Mouse (Mus musculus) liver, embryonic 12.5 days (tissue): ENCODE results near the gene Hist1h2bc. TPM values are rescaled to one million over a fixed set of nuclear protein-coding genes. Genes with fewer than 3 reads are reported as not detected.
A peak's percentile ranks its signal among the peaks of the same experiment; 100 is the strongest.

Experiments
- ATAC-seq: fragments of 200-750 bp; cut with Nextera tagmentation; 2 replicates; pipeline ENCODE4 v1.8.0; 2017; ENCODE audit warnings: moderate number of reproducible peaks, mild to moderate bottlenecking, moderate library complexity
- H3K27ac ChIP-seq: fragments of 300-500 bp; sonication (generic); 2 replicates; pipeline ENCODE4 v1.5.1; 2016; ENCODE audit warnings: mild to moderate bottlenecking
- H3K27me3 ChIP-seq: fragments of 300-500 bp; sonication (generic); replicated peaks from 2 replicates; pipeline ENCODE4 v1.6.1; 2016; ENCODE audit warnings: mild to moderate bottlenecking, moderate library complexity
- H3K36me3 ChIP-seq: fragments of 300-500 bp; sonication (generic); 2 replicates; pipeline ENCODE4 v1.6.1; 2016; ENCODE audit warnings: mild to moderate bottlenecking, moderate library complexity
- H3K4me1 ChIP-seq: fragments of 300-500 bp; sonication (generic); 2 replicates; pipeline ENCODE4 v1.6.1; 2016
- H3K4me2 ChIP-seq: fragments of 300-500 bp; sonication (generic); 2 replicates; pipeline ENCODE4 v1.6.1; 2016; ENCODE audit warnings: mild to moderate bottlenecking, moderate library complexity
- H3K4me3 ChIP-seq: fragments of 300-500 bp; sonication (generic); 2 replicates; pipeline ENCODE4 v1.5.1; 2016; ENCODE audit warnings: mild to moderate bottlenecking, moderate library complexity
- H3K9ac ChIP-seq: fragments of 300-500 bp; sonication (generic); 2 replicates; pipeline ENCODE4 v1.6.1; 2016; ENCODE audit warnings: mild to moderate bottlenecking, moderate library complexity
- H3K9me3 ChIP-seq: fragments of 300-500 bp; sonication (generic); replicated peaks from 2 replicates; pipeline ENCODE4 v1.6.1; 2016; ENCODE audit warnings: mild to moderate bottlenecking, moderate library complexity
- WGBS: fragments of 180-500 bp; shearing (Covaris S2); methylation state at CpG from one replicate; pipeline ENCODE4 v1.1.7; 2016; ENCODE audit not compliant: insufficient replicate concordance; 5-methylcytosine and 5-hydroxymethylcytosine counted together
- microRNA-seq: library from miRNA; unstranded; fragments of <30 nt; microRNA quantifications from one replicate; pipeline ENCODE4, GENCODE M21; 2017
- polyA plus RNA-seq: library from polyadenylated mRNA; unstranded; fragments of >200 nt; fragmentation: Nextera tagmentation; extraction: Ambion mirVana; gene quantifications from 2 replicates; pipeline ENCODE4 v1.2.1, GENCODE M21; 2016

Hist1h2bc gene
- polyA plus RNA-seq, 1 experiment from 2014 or later: 75.3 TPM

- H3K9me3 ChIP-seq: no peaks in the 10 kb centered on the region
- no peaks in the 10 kb centered on the region for H3K36me3 ChIP-seq
- H3K27ac ChIP-seq: peak overlapping the region; percentile 100
- H3K4me1 ChIP-seq: peaks cover 44% of the 10 kb centered on the region
- no peaks in the 10 kb centered on the region for H3K27me3 ChIP-seq
- H3K9ac ChIP-seq: peak overlapping the region; percentile 92
- H3K4me2 ChIP-seq: peak overlapping the region; percentile 79
- peak overlapping the region; percentile 60 for H3K4me3 ChIP-seq
- ATAC-seq: peak; percentile 86
- WGBS: under 1% methylated on average over 39 of the region's 39 CpGs
These were observed 55.3 kb downstream of the Hist1h2bc start for GRCm38 (mm10) chr13:23739069-23739921.

- H3K36me3 ChIP-seq: no peaks in the 10 kb centered on the region
- H3K4me2 ChIP-seq: peak overlapping the region; percentile 79
- peak overlapping the region; percentile 92 for H3K9ac ChIP-seq
- WGBS: under 1% methylated on average over 14 of the region's 14 CpGs
- H3K4me3 ChIP-seq: peak overlapping the region; percentile 60
- peak overlapping the region; percentile 100 for H3K27ac ChIP-seq
- no peaks in the 10 kb centered on the region for H3K27me3 ChIP-seq
- ATAC-seq: no peak
- no peaks in the 10 kb centered on the region for H3K9me3 ChIP-seq
- peaks cover 48% of the 10 kb centered on the region for H3K4me1 ChIP-seq
These were observed 55.9 kb downstream of the Hist1h2bc start for GRCm38 (mm10) chr13:23739922-23740252.

GRCm38 (mm10) chr13:23740256-23740840 lies 56.3 kb downstream of the Hist1h2bc start:
- H3K4me3 ChIP-seq: peak overlapping the region; percentile 60
- 16% methylated on average over 13 of the region's 13 CpGs for WGBS
- peaks cover 48% of the 10 kb centered on the region for H3K4me1 ChIP-seq
- H3K27ac ChIP-seq: peak overlapping the region; percentile 100
- no peaks in the 10 kb centered on the region for H3K36me3 ChIP-seq
- ATAC-seq: no peak
- no peaks in the 10 kb centered on the region for H3K27me3 ChIP-seq
- peak overlapping the region; percentile 79 for H3K4me2 ChIP-seq
- no peaks in the 10 kb centered on the region for H3K9me3 ChIP-seq
- H3K9ac ChIP-seq: peak overlapping the region; percentile 92

GRCm38 (mm10) chr13:23740910-23741309 lies 56.9 kb downstream of the Hist1h2bc start:
- peak overlapping the region; percentile 79 for H3K4me2 ChIP-seq
- no peaks in the 10 kb centered on the region for H3K9me3 ChIP-seq
- peak overlapping the region; percentile 60 for H3K4me3 ChIP-seq
- peak overlapping the region; percentile 100 for H3K27ac ChIP-seq
- peak overlapping the region; percentile 92 for H3K9ac ChIP-seq
- 22% methylated on average over 5 of the region's 5 CpGs for WGBS
- no peaks in the 10 kb centered on the region for H3K27me3 ChIP-seq
- peaks cover 48% of the 10 kb centered on the region for H3K4me1 ChIP-seq
- no peak for ATAC-seq
- H3K36me3 ChIP-seq: no peaks in the 10 kb centered on the region

GRCm38 (mm10) chr13:23742007-23742406 lies 58.0 kb downstream of the Hist1h2bc start:
- Histone ChIP-seq H3K27ac (peak overlapping the region; percentile 88), H3K27me3 (no peaks in the 10 kb centered on the region), H3K36me3 (no peaks in the 10 kb centered on the region), H3K4me3 (peak overlapping the region; percentile 17), H3K9ac (peak overlapping the region; percentile 69), H3K4me2 (peak overlapping the region; percentile 51), H3K4me1 (peaks cover 48% of the 10 kb centered on the region), H3K9me3 (no peaks in the 10 kb centered on the region)
- ATAC-seq: no peak

Small RNA genes lying within 50 kb of the gene (microRNA-seq; reads per million reads assigned to microRNA genes)
- not detected for gene Gm44350

Other genes starting within 250 kb of the Hist1h2bc start
- 1.9 and 2.5 TPM in 2 replicates for gene Btn1a1, start 218.3 kb upstream of the Hist1h2bc start, polyA plus RNA-seq
- 0.07 TPM in 1 of 2 replicates, not detected in the other for gene Btn2a2, start 195.3 kb upstream of the Hist1h2bc start, polyA plus RNA-seq
- gene Hist1h4h, start 153.1 kb upstream of the Hist1h2bc start, polyA plus RNA-seq: 4.4 and 4.7 TPM in 2 replicates
- gene Hist1h2af, start 150.3 kb upstream of the Hist1h2bc start, polyA plus RNA-seq: 7.8 and 13.9 TPM in 2 replicates
- gene Hist1h3g, start 148.8 kb upstream of the Hist1h2bc start, polyA plus RNA-seq: 12.9 and 16.3 TPM in 2 replicates
- 1.4 and 1.5 TPM in 2 replicates for gene Hist1h2bh, start 140.8 kb upstream of the Hist1h2bc start, polyA plus RNA-seq
- 1.3 and 1.6 TPM in 2 replicates for gene Hist1h3f, start 140.1 kb upstream of the Hist1h2bc start, polyA plus RNA-seq
- 1.1 and 1.6 TPM in 2 replicates for gene Hist1h4f, start 132.6 kb upstream of the Hist1h2bc start, polyA plus RNA-seq
- gene Hist1h1d, start 130.9 kb upstream of the Hist1h2bc start, polyA plus RNA-seq: 0.89 and 0.93 TPM in 2 replicates
- 4.9 and 6.2 TPM in 2 replicates for gene Hist1h3e, start 121.8 kb upstream of the Hist1h2bc start, polyA plus RNA-seq
- 106 and 109 TPM in 2 replicates for gene Hist1h2ae, start 113.0 kb upstream of the Hist1h2bc start, polyA plus RNA-seq
- gene Hist1h2bg, start 112.8 kb upstream of the Hist1h2bc start, polyA plus RNA-seq: 10.7 and 14.4 TPM in 2 replicates
- 7.1 and 9.9 TPM in 2 replicates for gene Hist1h2bf, start 110.0 kb upstream of the Hist1h2bc start, polyA plus RNA-seq
- 1.2 and 3.1 TPM in 2 replicates for gene Hist1h2ad, start 109.8 kb upstream of the Hist1h2bc start, polyA plus RNA-seq
- gene Hist1h3d, start 108.4 kb upstream of the Hist1h2bc start, polyA plus RNA-seq: 5.3 and 6.2 TPM in 2 replicates
- gene Hist1h4d, start 102.6 kb upstream of the Hist1h2bc start, polyA plus RNA-seq: 128 and 134 TPM in 2 replicates
- gene Hist1h2be, start 63.1 kb upstream of the Hist1h2bc start, polyA plus RNA-seq: 2.1 and 2.2 TPM in 2 replicates
- gene Hist1h1e, start 61.6 kb upstream of the Hist1h2bc start, polyA plus RNA-seq: 26.5 and 27.9 TPM in 2 replicates
- gene Hist1h2ac, start 251 bp upstream of the Hist1h2bc start, polyA plus RNA-seq: 0.91 and 1.3 TPM in 2 replicates
- gene Hist1h1t, start 11.6 kb downstream of the Hist1h2bc start, polyA plus RNA-seq: not detected in 2 replicates
- gene Hist1h4c, start 14.3 kb downstream of the Hist1h2bc start, polyA plus RNA-seq: 8.6 and 11.6 TPM in 2 replicates
- gene Hfe, start 26.7 kb downstream of the Hist1h2bc start, polyA plus RNA-seq: 4.9 and 5.7 TPM in 2 replicates
- 56.9 and 57.2 TPM in 2 replicates for gene Hist1h1c, start 54.6 kb downstream of the Hist1h2bc start, polyA plus RNA-seq
- gene Hist1h3c, start 61.4 kb downstream of the Hist1h2bc start, polyA plus RNA-seq: 4.8 and 6.7 TPM in 2 replicates
- gene Hist1h2bb, start 62.5 kb downstream of the Hist1h2bc start, polyA plus RNA-seq: 4.6 and 5.5 TPM in 2 replicates
- 70.3 TPM in 2 replicates for gene Hist1h2ab, start 66.9 kb downstream of the Hist1h2bc start, polyA plus RNA-seq
- 15.2 and 16.6 TPM in 2 replicates for gene Hist1h3b, start 68.1 kb downstream of the Hist1h2bc start, polyA plus RNA-seq
- 4.5 and 5.7 TPM in 2 replicates for gene Hist1h4b, start 72.8 kb downstream of the Hist1h2bc start, polyA plus RNA-seq
- gene Hist1h4a, start 77.0 kb downstream of the Hist1h2bc start, polyA plus RNA-seq: 0.44 and 0.93 TPM in 2 replicates
- gene Hist1h3a, start 78.2 kb downstream of the Hist1h2bc start, polyA plus RNA-seq: 5.5 and 6.8 TPM in 2 replicates
- 4.9 and 5.8 TPM in 2 replicates for gene Hist1h1a, start 79.5 kb downstream of the Hist1h2bc start, polyA plus RNA-seq
- gene Trim38, start 85.7 kb downstream of the Hist1h2bc start, polyA plus RNA-seq: not detected in 2 replicates
- gene Slc17a2, start 122.8 kb downstream of the Hist1h2bc start, polyA plus RNA-seq: 0.35 and 0.43 TPM in 2 replicates
- gene Slc17a3, start 155.2 kb downstream of the Hist1h2bc start, polyA plus RNA-seq: 0.72 and 0.79 TPM in 2 replicates
- not detected in 2 replicates for gene Slc17a1, start 183.6 kb downstream of the Hist1h2bc start, polyA plus RNA-seq
- gene Slc17a4, start 230.8 kb downstream of the Hist1h2bc start, polyA plus RNA-seq: 0.06 TPM in 1 of 2 replicates, not detected in the other
- not detected in 2 replicates for gene Hist1h2ba, start 250.0 kb downstream of the Hist1h2bc start, polyA plus RNA-seq